Mouse (Mus musculus) embryonic facial prominence, embryonic 10.5 days (tissue): ENCODE measurements around the gene Cds1. TPM values are rescaled to one million over a fixed set of nuclear protein-coding genes. Genes with fewer than 3 reads are reported as not detected.

Experiments used
- DNase-seq: peaks from one replicate; pipeline ENCODE4 v3.0.0-alpha.2; 2017; ENCODE audit warnings: low spot score
- H3K27ac ChIP-seq: fragments of 300-500 bp; sonication (generic); replicated peaks from 2 replicates; pipeline ENCODE4 v1.5.1; 2016; ENCODE audit warnings: mild to moderate bottlenecking
- H3K27me3 ChIP-seq: fragments of 300-500 bp; sonication (generic); replicated peaks from 2 replicates; pipeline ENCODE4 v1.6.1; 2016; ENCODE audit warnings: low read depth, mild to moderate bottlenecking; ENCODE audit not compliant: poor library complexity, severe bottlenecking
- H3K36me3 ChIP-seq: fragments of 300-500 bp; sonication (generic); replicated peaks from 2 replicates; pipeline ENCODE4 v1.6.1; 2016; ENCODE audit warnings: mild to moderate bottlenecking, moderate library complexity
- H3K4me1 ChIP-seq: fragments of 300-500 bp; sonication (generic); 2 replicates; pipeline ENCODE4 v1.6.1; 2016
- H3K4me3 ChIP-seq: fragments of 300-500 bp; sonication (generic); 2 replicates; pipeline ENCODE4 v1.5.1; 2016; ENCODE audit warnings: mild to moderate bottlenecking, moderate library complexity
- H3K9me3 ChIP-seq: fragments of 300-500 bp; sonication (generic); 2 replicates; pipeline ENCODE4 v1.6.1; 2016; ENCODE audit warnings: mild to moderate bottlenecking
- WGBS: fragments of 180-500 bp; shearing (Covaris S2); methylation state at CpG from one replicate; pipeline ENCODE4 v1.1.7; 2016; 5-methylcytosine and 5-hydroxymethylcytosine counted together
- polyA plus RNA-seq: library from polyadenylated mRNA; unstranded; fragments of >200 nt; fragmentation: Nextera tagmentation; extraction: Ambion mirVana; gene quantifications from 2 replicates; pipeline ENCODE4 v1.2.1, GENCODE M21; 2016

The Cds1 gene
- polyA plus RNA-seq, 1 experiment from 2014 or later: 0.74 TPM

DNA sequence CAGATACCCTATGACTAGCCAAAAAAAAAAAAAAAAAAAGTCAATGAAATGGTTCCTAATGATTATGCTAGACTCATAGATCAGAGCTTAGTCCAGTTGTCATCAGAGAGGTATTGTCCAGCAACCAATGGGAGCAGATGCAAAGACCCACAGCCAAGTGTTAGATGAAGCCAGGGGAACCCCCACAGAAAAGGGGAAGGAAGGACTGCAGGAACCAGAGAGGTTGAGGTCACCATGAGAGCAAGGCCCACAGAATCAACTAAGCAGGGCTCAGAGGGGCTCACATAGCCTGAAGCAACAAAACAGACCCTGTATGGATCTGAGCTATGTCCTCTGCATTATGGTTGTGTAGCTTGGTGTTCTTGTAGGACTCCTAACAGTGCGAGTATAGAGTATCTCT is 11.2 kb upstream of the Cds1 start:
- Histone ChIP-seq H3K4me3 (no peak overlapping the region), H3K27ac (no peak overlapping the region), H3K9me3 (no peaks in the 10 kb centered on the region), H3K4me1 (no peaks in the 10 kb centered on the region), H3K27me3 (peaks cover 6% of the 10 kb centered on the region; the same call in 1 of the 2 replicates), H3K36me3 (no peaks in the 10 kb centered on the region)
- DNase-seq: no peak
- WGBS: 86% methylated on average over 1 of the region's 1 CpGs

GRCm38 (mm10) chr5:101757669-101758068 is 7.3 kb upstream of the Cds1 start:
- Histone ChIP-seq H3K27me3 (peaks cover 27% of the 10 kb centered on the region), H3K4me3 (no peak overlapping the region), H3K27ac (no peak overlapping the region), H3K4me1 (no peaks in the 10 kb centered on the region), H3K9me3 (no peaks in the 10 kb centered on the region), H3K36me3 (no peaks in the 10 kb centered on the region)
- DNase-seq: no peak

DNA sequence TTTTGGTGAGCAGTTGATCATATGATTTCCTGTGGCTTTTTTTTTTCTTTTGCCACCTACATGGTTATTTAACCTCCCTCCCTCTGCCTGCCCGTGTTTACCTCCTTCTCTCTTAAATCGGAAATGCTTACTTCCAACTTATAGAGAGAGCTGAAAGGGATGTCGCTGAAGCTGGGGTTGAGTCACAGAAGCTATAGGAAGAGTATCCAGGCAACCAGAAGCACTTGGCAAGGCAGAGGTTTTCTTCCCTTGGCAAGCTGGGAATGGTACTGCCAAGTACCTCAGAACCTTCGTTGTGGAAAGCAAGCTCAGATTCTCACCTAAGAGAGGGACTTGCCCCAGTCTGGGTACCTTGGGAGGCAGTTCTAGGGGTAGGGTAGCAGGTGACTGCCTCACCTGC is 3.2 kb upstream of the Cds1 start:
- Histone ChIP-seq H3K27me3 (peaks cover 67% of the 10 kb centered on the region), H3K4me1 (peaks cover 24% of the 10 kb centered on the region), H3K4me3 (no peak overlapping the region), H3K27ac (no peak overlapping the region), H3K9me3 (no peaks in the 10 kb centered on the region), H3K36me3 (no peaks in the 10 kb centered on the region)
- no peak for DNase-seq
- 78% methylated on average over 4 of the region's 4 CpGs for WGBS

GRCm38 (mm10) chr5:101763571-101763970 is 1.4 kb upstream of the Cds1 start:
- WGBS: 8% methylated on average over 2 of the region's 2 CpGs
- peaks cover 80% of the 10 kb centered on the region for H3K27me3 ChIP-seq
- DNase-seq: no peak
- H3K4me3 ChIP-seq: no peak overlapping the region
- H3K36me3 ChIP-seq: no peaks in the 10 kb centered on the region
- H3K9me3 ChIP-seq: no peaks in the 10 kb centered on the region
- H3K27ac ChIP-seq: no peak overlapping the region
- H3K4me1 ChIP-seq: peaks cover 25% of the 10 kb centered on the region

- peaks cover 25% of the 10 kb centered on the region for H3K4me1 ChIP-seq
- H3K9me3 ChIP-seq: no peaks in the 10 kb centered on the region
- WGBS: 2% methylated on average over 44 of the region's 45 CpGs
- peak overlapping the region; percentile 69 for H3K27ac ChIP-seq
- peak; percentile 52 for DNase-seq
- H3K4me3 ChIP-seq: peak overlapping the region; percentile 81
- H3K27me3 ChIP-seq: peaks cover 92% of the 10 kb centered on the region
- no peaks in the 10 kb centered on the region for H3K36me3 ChIP-seq
Observed at GRCm38 (mm10) chr5:101765390-101765901, 516 bp downstream of the Cds1 start.

DNA sequence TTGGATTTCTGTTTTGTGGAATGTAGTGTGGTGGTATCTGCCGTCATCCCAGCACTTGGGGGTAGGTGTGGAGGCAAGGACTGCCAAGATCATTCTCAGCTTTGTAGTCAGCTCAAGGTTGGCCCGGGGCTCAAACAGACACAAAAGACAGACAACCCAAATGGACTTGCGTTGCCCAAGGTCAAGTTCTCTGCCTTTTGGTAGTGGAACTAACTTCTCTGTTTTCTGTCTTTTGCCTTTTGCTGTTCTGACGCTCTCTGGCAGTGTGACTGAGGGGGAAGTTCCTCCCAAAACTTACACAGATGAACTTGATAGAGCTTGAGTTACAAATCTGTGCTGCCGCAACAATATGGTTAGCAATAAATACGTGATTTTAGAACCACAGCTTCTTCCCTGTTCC is 1.3 kb downstream of the Cds1 start:
- H3K4me3 ChIP-seq: no peak overlapping the region; the same call in 1 of the 2 replicates
- H3K27ac ChIP-seq: no peak overlapping the region
- peak; percentile 30 for DNase-seq
- 35% methylated on average over 6 of the region's 6 CpGs for WGBS
- H3K9me3 ChIP-seq: no peaks in the 10 kb centered on the region
- H3K27me3 ChIP-seq: peaks cover 85% of the 10 kb centered on the region
- no peaks in the 10 kb centered on the region for H3K36me3 ChIP-seq
- H3K4me1 ChIP-seq: peaks cover 25% of the 10 kb centered on the region

DNA sequence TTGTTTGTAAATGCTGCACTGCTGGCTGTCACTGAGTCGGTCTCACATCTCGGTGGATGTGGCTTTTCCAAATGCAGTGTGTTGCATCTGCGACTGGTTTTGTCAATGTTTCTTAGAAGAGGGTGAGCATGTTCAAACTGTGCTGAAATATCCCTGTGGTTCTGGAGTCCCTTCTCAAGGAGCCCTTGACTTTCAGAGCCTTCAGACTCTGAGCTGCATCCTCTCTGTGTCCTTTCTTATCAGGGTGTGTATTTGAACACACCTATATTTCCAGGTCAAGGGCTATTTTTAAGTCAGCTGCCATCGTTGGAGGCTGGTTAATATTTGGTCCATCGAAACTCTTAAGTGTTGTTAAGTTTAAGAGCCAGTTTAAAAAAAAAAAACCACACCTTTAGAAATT is 2.2 kb downstream of the Cds1 start:
- peaks cover 80% of the 10 kb centered on the region for H3K27me3 ChIP-seq
- no peaks in the 10 kb centered on the region for H3K9me3 ChIP-seq
- H3K4me3 ChIP-seq: no peak overlapping the region
- H3K27ac ChIP-seq: no peak overlapping the region
- WGBS: 58% methylated on average over 5 of the region's 5 CpGs
- peaks cover 25% of the 10 kb centered on the region for H3K4me1 ChIP-seq
- H3K36me3 ChIP-seq: no peaks in the 10 kb centered on the region
- peak; percentile 11 for DNase-seq

DNA sequence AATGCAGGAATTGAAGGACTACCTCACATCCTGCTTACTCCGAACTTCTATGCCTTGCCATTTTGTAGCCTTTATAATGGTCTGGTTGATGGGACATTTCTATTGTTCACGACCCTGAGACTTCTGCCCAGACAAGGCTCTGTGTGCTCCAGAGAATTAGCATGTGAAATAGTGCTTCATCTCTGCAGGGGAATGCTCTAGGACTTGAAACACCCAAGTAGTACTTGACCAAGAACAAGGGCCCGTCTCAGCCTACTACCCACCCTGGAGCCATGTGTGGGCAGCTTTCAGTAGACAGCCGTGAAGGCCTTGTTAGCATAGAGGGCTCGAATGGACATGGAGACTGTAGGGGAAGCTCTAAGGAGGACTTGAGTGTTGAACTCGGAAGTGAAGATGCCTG is 2.6 kb downstream of the Cds1 start:
- WGBS: 75% methylated on average over 6 of the region's 6 CpGs
- no peak overlapping the region for H3K4me3 ChIP-seq
- H3K27ac ChIP-seq: no peak overlapping the region
- no peaks in the 10 kb centered on the region for H3K9me3 ChIP-seq
- H3K36me3 ChIP-seq: no peaks in the 10 kb centered on the region
- peaks cover 25% of the 10 kb centered on the region for H3K4me1 ChIP-seq
- peaks cover 76% of the 10 kb centered on the region for H3K27me3 ChIP-seq
- DNase-seq: peak; percentile 7

DNA sequence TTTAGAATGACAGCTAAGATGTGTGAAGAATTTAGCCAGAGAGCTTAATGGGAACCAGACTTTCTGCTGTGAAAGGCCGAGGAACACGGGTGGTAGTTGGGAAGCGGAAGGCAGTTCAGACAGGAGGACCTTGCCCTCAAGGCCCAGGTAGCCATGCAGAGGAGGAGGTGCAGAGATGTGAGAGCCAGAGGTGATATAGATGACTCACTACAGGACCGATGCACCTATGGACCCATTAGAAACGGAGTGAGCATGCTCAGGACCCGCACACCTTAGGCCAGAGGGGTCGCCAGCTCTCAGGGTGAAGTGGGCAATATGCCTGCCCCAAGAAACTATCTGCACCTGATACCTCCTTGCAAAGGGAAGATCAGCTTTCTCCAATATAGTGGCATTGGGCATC is 3.6 kb downstream of the Cds1 start:
- no peak overlapping the region for H3K27ac ChIP-seq
- peaks cover 25% of the 10 kb centered on the region for H3K4me1 ChIP-seq
- H3K9me3 ChIP-seq: no peaks in the 10 kb centered on the region
- H3K27me3 ChIP-seq: peaks cover 72% of the 10 kb centered on the region
- peak; percentile 6 for DNase-seq
- WGBS: 84% methylated on average over 7 of the region's 7 CpGs
- H3K4me3 ChIP-seq: no peak overlapping the region
- no peaks in the 10 kb centered on the region for H3K36me3 ChIP-seq

DNA sequence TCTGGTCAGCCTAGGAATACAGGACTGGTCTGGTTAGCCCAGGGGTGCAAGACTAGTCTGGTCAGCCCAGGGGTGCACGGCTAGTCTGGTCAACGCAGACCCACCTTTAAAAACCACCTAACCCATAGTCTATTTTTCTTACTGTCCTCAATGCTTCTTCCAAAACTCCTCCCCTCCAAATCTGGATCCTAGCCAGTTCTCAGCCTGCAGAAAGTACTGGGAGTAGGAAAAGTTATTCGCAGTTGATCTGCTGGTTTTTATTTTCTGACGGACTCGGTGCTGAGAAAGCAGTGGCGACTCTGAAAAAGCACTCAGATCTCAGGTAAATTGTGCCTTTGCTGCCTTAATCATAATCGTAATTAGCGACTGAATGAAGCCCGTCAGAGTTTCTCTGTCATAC is 7.7 kb downstream of the Cds1 start:
- H3K4me3 ChIP-seq: no peak overlapping the region
- no peaks in the 10 kb centered on the region for H3K36me3 ChIP-seq
- H3K27me3 ChIP-seq: peaks cover 34% of the 10 kb centered on the region
- peaks cover 2% of the 10 kb centered on the region; the same call in 1 of the 2 replicates for H3K4me1 ChIP-seq
- H3K9me3 ChIP-seq: no peaks in the 10 kb centered on the region
- WGBS: 92% methylated on average over 9 of the region's 9 CpGs
- DNase-seq: peak; percentile 2
- H3K27ac ChIP-seq: no peak overlapping the region

GRCm38 (mm10) chr5:101775262-101775661 is 10.3 kb downstream of the Cds1 start:
- Histone ChIP-seq H3K27ac (no peak overlapping the region), H3K4me1 (peaks cover 2% of the 10 kb centered on the region; the same call in 1 of the 2 replicates), H3K27me3 (0 out of 2 replicates have a peak, but pooled peaks cover 12% of the 10 kb centered on the region), H3K36me3 (no peaks in the 10 kb centered on the region), H3K4me3 (no peak overlapping the region), H3K9me3 (no peaks in the 10 kb centered on the region)
- no peak for DNase-seq
- 94% methylated on average over 8 of the region's 8 CpGs for WGBS

- Histone ChIP-seq H3K27ac (no peak overlapping the region), H3K9me3 (no peaks in the 10 kb centered on the region), H3K4me1 (peaks cover 2% of the 10 kb centered on the region; the same call in 1 of the 2 replicates), H3K4me3 (no peak overlapping the region), H3K36me3 (no peaks in the 10 kb centered on the region), H3K27me3 (0 out of 2 replicates have a peak, but pooled peaks cover 12% of the 10 kb centered on the region)
- WGBS: 87% methylated on average over 8 of the region's 8 CpGs
- DNase-seq: no peak
Observed at GRCm38 (mm10) chr5:101776528-101776927, 11.6 kb downstream of the Cds1 start.

GRCm38 (mm10) chr5:101779376-101779863 is 14.5 kb downstream of the Cds1 start:
- H3K9me3 ChIP-seq: no peaks in the 10 kb centered on the region
- H3K4me3 ChIP-seq: no peak overlapping the region
- no peaks in the 10 kb centered on the region for H3K27me3 ChIP-seq
- H3K4me1 ChIP-seq: peaks cover 2% of the 10 kb centered on the region; the same call in 1 of the 2 replicates
- WGBS: 90% methylated on average over 15 of the region's 15 CpGs
- no peak overlapping the region for H3K27ac ChIP-seq
- DNase-seq: no peak
- H3K36me3 ChIP-seq: no peaks in the 10 kb centered on the region
